Mouse (Mus musculus): Measurements from ENCODE around the gene Golga7b.

Golga7b gene

GRCm38 (mm10) chr19:42247519-42247918, at the start of gene Golga7b:
Golga7b (plus strand) TSS chr19:42247574.
- 89% methylated on average over 3 of the region's 3 CpGs for WGBS

- WGBS = 40% methylated on average over 11 of the region's 11 CpGs
Measured at GRCm38 (mm10) chr19:42198026-42198425, 49.3 kb upstream of the Golga7b start.

DNA sequence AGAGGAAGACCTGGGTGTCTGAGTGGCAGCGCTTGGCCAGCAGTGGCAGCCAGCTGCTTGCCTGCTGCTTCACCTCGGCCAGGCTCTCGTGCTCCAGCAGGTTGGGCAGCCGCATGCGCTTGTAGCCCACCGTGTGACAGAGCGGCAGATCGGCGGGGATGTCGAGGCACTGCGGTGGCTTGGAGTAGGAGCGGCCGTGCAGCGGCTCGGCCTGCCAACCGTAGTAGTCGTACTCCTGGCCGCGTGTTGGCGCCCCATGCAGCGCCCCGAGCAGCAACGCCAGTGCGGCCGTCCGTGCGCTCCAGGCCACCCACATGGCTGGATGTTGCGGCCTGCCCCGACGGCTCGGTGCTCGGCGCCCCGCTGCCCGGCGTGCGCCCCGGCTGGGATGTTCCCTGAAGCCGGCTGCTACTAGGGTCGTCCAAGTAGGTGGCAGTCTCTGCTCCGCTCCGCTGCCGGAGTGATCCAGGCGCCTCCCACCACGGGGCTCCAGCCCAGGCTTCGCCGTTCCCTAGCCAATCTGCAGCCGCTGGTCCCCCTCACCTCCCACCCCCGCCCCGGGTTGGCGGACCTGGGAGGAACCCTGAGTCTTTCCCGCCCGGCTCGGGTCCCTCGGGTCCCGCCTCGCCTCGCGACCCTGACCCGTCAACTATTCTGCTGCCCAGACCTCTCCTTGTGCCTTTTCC, 45.5 kb upstream of the Golga7b start, which contains the start of gene Sfrp5:
Gene Sfrp5, minus strand, starts transcription at position 557 of the 686 bp plus-strand sequence.
- WGBS = 2% methylated on average over 60 of the region's 60 CpGs

GRCm38 (mm10) chr19:42202467-42202866, 44.9 kb upstream of the Golga7b start:
- 52% methylated on average over 8 of the region's 8 CpGs for WGBS

GRCm38 (mm10) chr19:42204306-42204705, 43.1 kb upstream of the Golga7b start:
- 70% methylated on average over 4 of the region's 4 CpGs for WGBS

DNA sequence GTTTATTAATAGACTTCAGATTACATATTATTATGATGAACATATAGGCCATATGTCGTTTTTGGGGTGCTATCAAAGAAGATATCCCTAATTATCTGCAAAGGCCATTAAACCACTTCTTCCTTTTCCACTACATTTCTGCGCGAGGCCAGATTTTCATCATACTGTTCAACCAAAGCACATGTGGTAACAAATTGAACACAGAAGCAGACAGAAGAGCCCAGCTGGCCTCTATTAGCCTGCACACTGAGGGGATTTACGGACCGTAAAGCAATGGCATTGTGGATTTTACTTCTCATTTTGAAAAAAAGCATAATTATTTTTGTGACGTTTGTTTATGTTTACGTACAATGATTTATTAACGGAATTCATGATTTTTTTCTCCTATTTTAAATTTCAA, 42.2 kb upstream of the Golga7b start:
- WGBS = 88% methylated on average over 8 of the region's 8 CpGs

GRCm38 (mm10) chr19:42209485-42209884, 37.9 kb upstream of the Golga7b start:
- 55% methylated on average over 7 of the region's 7 CpGs for WGBS

DNA sequence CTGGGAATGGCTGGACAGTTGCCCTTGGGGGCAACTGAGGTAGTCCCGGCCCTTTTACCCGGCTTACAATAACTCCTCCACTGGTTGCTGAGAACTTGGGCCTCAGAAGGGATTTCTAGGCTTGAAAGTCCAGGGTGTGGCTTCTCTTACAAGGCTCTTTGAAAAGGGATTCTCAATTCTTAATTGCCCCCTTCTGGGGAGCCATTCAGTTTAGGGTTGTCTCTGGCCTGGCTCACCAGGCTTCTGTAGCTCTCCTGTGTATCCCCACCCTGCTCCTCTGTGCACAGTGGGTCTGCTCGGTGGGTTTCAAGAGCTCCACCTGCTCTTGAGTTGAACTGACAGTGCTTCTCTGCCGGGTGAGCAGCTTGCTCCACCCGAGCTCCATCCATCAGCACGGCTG, 37.4 kb upstream of the Golga7b start:
- WGBS = 72% methylated on average over 6 of the region's 6 CpGs

DNA sequence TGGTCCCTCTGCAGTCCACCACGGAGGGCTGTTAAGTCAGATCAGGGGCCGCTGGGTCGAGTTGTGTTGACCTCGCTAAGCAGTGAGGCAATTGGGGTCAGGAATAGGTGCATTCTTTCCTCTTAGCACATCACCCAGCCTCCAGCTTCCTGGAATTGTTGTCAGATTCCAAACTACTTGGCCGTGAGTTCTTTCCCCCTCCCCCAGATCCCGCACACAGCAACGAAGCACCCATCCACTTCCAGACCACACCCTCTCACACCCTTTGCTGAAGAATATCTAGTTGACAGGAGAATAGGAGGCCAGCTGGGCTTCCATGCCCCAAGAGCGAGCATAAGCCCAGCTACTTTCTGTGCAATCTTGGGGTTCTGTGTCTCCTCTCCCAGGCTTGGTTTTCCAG, 35.4 kb upstream of the Golga7b start:
- WGBS = 73% methylated on average over 8 of the region's 8 CpGs

GRCm38 (mm10) chr19:42214601-42215000, 32.8 kb upstream of the Golga7b start:
- 86% methylated on average over 2 of the region's 2 CpGs for WGBS

GRCm38 (mm10) chr19:42216699-42217373, 30.5 kb upstream of the Golga7b start:
- 77% methylated on average over 7 of the region's 7 CpGs for WGBS

DNA sequence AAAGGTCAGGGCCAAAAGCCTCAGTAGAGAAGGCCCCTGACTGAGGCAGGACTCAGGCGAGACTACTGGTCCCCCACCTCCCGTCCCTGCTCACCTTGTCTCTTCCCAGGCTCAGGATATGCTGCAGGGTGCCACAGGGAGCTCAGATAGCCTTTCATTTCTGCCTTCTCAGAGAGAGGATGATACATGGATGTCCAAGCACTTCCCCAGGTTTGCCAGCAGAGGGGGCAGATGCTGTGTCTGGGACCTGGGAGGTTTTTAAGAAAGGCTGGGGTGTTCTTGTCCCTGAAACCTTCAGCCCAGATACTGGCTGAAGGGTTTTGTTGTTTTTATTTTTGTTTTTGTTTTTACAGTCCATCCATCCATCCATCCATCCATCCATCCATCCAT, 30.0 kb upstream of the Golga7b start:
- WGBS = 23% methylated on average over 2 of the region's 2 CpGs

- WGBS = 39% methylated on average over 10 of the region's 10 CpGs
Measured at GRCm38 (mm10) chr19:42226451-42226850, 20.9 kb upstream of the Golga7b start.

GRCm38 (mm10) chr19:42229499-42230287, 17.7 kb upstream of the Golga7b start:
- WGBS = 90% methylated on average over 17 of the region's 17 CpGs

DNA sequence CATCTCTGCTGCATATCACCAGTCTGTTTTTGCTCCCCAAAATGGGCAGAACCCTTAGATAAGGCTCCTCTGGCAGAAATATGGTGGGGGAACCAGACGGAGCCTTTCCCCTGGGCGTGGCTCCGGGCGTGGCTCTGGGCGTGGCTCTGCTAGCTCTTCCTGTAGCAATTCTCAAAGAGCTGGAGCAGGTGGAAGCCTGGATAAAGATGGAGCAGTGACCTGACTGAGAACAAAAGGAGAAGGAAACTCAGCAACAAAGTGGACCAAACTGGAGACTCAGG, 17.1 kb upstream of the Golga7b start:
- 72% methylated on average over 5 of the region's 5 CpGs for WGBS

- WGBS = 84% methylated on average over 13 of the region's 13 CpGs
Measured at GRCm38 (mm10) chr19:42230986-42231385, 16.4 kb upstream of the Golga7b start.

DNA sequence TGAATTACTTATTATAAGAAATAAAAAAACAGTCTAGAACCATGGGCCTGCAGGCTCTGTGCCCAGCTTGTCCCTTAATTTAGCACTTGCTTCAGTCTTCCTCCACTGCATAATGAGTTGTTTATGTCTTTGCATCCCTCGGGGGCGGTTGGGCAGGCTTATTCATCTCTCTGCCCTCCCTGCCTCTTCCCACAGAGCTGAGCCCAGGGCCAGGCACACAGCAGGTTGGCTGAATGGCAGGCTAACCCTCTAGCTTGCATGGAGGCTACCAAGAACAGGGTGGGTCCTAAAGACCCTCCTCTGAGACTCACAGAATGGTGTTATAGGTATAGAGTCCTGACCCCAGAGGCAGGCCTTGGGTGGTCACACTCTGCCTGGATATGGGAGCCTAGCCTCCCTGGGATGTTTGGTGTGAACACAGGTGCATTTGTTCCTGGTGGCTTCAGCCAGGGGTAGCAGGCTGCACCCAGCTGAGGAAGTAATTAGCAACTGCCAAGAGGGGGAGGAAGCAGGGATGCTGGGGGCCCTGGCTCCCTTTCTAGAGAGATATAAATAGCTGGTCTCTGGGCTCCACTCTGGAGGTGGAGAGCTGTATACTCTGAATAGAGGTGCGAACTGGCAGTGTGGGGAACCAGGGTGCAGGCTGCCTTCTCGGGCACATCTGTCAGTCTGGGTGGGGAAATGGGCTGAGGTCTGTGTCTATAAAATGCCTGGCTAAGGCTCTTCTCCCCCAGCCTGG, 9.6 kb upstream of the Golga7b start:
- 14% methylated on average over 4 of the region's 4 CpGs for WGBS

GRCm38 (mm10) chr19:42238341-42238715, 9.0 kb upstream of the Golga7b start:
- 45% methylated on average over 7 of the region's 7 CpGs for WGBS

DNA sequence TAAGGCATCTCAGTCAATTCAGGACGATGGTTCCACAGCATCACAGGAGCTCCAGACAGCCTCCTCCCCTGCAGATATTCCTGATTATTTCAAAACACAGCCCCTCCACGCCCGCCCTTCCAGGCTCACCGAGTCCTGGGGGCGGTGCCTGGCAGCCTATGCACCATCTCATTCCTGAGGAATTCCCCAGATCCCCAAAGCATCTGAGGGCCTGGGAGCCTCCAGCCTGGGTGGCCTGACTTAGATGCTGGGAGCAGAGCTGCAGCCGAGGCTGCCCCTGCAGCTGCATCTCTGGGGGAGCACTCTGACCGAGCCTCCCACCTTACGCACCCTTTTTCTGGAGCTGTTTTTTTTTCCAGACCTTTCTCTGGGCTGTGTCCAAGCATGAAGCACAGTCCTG, 6.5 kb upstream of the Golga7b start:
- 46% methylated on average over 8 of the region's 8 CpGs for WGBS

DNA sequence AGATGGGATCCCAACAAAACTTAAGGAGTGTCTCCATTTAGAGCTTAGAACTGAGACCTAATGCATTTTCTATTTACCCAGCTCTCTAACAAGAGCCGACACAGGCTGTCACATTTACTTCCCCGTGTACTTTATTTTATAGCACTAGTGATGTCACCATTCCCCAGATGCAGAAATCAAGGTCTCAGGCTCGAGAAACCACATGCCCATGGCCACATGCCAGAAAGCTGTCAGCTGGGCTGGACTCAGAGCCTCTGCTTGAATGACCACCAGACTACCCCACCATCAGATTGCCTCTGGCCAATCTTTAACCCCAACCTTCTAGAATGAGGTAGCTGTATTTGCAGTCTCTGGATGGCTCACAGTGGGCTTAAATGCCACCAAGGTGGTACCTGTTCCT, 4.0 kb upstream of the Golga7b start:
- WGBS = 52% methylated on average over 3 of the region's 3 CpGs

GRCm38 (mm10) chr19:42246626-42247025, 748 bp upstream of the Golga7b start:
- WGBS = 35% methylated on average over 5 of the region's 5 CpGs
